Mouse (Mus musculus): Measurements from ENCODE around the gene Add2. TPM values are rescaled to one million over a fixed set of nuclear protein-coding genes. Genes with fewer than 3 reads are reported as not detected.

Gene Add2
- total RNA-seq, 1 experiment from 2014 or later, result 2.0 TPM

- no peak for DNase-seq
Observed at GRCm38 (mm10) chr6:86048509-86048908, 20.0 kb downstream of the Add2 start.

DNA sequence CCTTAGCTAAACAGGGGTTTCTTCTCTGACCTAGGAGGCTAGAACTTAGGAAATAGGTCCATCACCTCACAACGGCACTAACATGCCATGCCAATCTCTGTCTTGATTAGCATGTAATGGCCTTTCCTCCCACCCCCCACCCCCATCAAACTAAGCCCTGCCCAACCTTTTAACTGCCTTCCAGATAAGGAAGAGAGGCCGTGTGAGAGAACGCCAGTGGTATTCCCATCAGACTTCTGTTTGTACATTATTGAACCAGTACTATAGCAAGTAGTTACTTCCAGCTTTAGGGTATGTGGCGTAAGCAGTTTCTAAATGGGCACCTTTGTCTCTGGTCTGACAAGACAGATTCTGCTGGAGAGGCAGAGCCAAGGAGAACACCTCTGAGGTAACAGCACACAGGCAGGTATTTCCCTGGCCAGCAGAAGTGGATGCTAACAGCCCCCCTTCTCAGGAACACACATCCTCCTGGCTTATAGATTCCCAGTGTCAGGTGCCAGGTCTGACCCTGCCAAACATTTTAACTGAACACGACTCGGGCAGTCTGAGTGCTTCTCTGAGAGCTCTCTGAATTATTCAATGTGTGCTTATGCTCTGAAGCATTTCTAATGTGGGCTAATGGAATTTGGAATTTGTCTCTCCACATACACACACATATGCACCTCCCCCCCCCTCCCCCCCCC lies 22.2 kb downstream of the Add2 start:
- DNase-seq, result no peak

DNA sequence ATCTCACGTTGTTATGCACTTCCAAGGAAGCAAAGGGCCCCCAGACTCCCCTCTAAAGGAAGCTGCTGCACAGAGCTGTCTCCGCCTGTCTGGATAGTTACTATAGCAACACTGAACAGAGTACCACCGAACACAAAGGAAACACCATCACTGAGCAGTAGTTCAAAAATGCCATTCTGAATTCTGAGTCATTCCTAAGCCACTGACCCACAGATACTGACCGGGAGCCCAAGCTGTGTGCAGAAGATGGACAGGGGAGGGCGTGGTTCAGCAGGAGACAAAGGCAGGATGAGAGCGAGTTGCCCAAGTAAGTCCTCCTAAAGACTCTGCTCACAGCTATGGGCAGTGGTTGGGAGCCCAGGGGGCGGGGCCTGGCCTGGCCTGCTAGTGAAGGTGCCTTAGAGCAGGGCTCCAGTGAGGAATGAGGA lies 23.6 kb downstream of the Add2 start:
- DNase-seq, result no peak

DNA sequence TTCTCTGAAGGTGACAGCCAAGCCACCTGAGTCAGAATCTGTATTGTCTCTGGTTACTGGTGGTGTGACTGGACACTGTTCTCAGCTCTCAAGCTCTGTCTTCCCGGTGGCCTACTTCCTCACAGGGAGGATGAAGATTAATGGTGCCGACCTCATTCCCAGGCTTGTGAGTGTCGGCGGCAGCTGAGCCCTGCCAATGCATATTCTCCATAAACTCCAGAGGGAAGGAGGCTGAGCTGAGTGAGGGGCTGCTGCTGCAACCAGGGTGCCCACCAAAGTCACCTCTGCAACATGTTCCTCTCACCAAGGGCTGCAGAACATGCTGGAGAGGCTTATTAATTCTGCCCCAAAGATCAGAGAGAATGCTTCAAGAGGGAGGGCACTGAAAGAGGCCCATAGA lies 24.1 kb downstream of the Add2 start:
- DNase-seq, result no peak

GRCm38 (mm10) chr6:86053099-86053498 lies 24.6 kb downstream of the Add2 start:
- DNase-seq, result no peak

GRCm38 (mm10) chr6:86053594-86053993 lies 25.1 kb downstream of the Add2 start:
- no peak for DNase-seq

DNA sequence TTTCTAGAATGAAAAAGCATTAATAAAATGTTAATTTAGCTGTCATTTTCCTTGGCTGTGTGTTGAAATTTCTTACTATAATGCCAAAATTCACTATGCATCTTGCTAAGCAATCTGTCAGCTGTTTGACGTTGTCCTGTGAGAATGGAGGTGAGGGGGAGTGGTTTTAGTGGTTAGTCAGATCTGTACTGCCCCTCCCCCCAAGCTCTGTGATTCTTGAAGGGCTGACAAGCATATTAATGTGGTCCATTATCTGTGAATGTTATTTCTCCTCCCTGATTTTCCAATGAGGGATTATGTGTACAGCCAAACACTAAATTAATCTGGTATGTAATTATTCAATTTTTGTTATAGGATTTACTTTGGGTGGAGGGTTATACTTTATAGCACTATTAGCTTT lies 30.0 kb downstream of the Add2 start:
- no peak for DNase-seq

DNA sequence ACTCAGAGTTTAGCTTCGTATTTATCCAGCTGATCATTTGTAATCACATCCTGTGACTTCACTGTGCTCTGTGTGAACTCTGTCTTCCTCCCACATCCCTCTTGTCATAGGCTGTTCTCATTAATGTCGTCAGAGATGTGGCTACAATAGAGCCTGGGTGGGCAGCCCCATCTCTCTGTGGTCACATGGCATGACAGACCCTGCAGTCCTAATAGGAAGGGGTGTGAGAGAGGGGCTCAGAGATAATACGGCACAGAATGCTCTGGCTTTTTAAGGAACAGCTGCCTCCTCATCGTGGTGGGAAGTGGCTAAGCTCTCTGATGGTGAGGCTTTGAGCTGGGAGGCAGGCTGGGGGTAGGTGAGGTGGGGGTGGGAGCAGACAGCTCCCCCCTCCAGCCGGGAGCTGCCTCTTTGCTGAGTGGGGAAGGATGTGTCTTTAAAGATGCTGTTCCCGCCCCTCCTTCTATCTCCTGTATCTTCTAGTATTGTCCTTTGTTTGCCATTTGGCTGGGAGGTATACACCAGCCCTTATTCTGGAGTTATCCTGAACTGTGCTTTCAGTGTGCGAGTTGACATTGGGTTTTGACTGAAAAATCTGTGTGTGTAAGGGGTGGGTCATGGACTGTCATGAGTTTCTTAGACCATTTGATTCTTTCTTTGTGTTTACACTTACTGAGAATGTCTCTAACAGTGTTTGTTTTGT lies 30.8 kb downstream of the Add2 start:
- DNase-seq, result no peak

GRCm38 (mm10) chr6:86060170-86060569 lies 31.7 kb downstream of the Add2 start:
- DNase-seq, result no peak

- no peak for DNase-seq
Observed at GRCm38 (mm10) chr6:86062226-86062625, 33.7 kb downstream of the Add2 start.

- no peak for DNase-seq
Observed at GRCm38 (mm10) chr6:86062684-86063083, 34.2 kb downstream of the Add2 start.

DNA sequence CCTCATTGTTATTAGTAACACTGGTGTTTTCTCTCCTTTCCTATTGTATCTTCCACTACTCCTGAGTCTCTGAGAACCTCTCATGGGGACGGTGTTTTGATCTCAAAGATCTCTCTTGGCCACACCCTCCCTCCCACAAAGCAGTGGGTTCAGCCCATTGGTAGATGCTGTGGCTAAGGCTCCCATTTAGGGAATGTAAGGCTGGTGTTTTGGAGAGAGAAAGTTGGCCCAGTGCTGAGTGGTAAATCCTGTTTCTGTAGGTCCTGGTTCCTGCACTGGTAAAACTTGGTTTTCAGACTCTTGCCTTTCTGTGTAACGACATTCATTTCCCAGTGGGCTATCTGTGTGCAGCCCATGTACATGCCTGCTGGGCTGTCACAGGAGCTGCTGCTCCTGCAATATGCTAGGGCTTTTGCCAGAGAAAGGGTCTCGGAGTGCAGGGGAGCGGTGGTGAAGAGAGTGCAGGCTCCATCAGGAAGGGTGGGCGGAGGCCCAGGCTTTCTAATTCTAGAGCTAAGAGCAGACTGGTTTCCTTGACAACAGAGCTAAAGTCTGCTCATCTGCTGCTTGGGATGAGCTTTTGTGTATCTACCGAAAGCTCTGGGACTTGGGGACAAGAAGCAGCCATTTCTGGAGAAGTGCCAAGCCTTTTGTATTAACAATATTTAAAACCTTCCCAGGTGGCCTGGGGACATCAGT lies 36.0 kb downstream of the Add2 start:
- no peak for DNase-seq

GRCm38 (mm10) chr6:86066727-86067126 lies 38.2 kb downstream of the Add2 start:
- DNase-seq, result no peak

DNA sequence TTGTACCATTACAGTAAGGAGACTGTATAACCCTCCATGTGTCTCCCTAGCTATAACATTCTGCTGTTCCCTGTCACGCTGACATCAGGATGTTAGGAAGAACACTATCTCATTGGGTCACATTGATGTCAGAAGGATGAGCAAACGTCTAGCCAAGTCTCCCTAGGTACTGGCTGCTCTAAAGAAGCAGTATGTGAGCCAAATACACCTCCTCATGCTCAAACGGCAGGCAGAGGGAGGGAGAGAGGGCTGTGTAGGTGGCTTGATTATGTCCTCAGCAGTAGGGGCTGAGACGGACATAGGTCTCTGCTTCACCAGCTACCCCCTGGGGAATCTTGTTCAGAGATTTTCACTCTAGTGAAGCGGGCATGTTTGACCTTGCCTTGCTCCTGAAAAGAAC lies 38.7 kb downstream of the Add2 start:
- DNase-seq, result no peak

- DNase-seq, result no peak
Observed at GRCm38 (mm10) chr6:86069009-86069408, 40.5 kb downstream of the Add2 start.

GRCm38 (mm10) chr6:86069856-86070255 lies 41.4 kb downstream of the Add2 start:
- DNase-seq, result no peak

DNA sequence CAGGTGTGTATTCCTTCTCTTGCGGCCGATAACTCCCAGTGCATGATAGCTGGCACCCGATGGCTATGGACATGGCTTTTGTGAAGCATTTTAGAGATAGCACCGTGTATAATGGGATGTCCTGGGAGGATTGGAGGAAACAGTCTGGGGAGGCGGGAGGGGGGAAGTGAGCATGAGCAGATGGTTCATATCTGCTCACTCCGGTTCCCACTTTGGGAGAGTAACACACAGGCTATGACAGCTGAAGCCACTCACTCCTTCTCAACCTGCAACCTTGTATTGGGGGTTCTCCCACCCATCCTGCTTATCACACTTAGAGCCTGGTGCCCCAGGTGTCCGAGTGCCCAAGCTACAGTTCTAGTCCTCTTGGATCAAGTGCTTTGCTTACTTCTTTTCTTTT lies 41.8 kb downstream of the Add2 start:
- no peak for DNase-seq

DNA sequence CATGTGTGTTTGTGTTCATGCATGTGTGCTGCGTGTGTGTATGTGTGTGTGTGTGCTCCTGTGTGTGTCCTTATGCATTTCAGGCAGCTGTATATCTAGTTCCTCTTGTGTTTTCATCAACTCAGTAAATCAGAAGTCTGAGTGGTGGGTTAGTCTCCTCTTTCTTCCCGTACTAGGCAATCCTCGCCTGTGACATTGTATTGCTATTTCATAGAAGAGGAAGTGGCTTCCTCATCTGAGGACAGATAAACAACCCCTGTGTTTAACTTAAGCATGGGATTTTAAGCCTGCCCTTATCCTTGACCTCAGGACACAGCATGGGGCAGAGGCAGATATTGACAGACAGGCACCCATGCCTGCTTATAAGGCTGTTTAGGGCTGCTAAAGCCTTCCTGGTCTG lies 45.4 kb downstream of the Add2 start:
- DNase-seq, result no peak

GRCm38 (mm10) chr6:86074538-86075204 lies 46.2 kb downstream of the Add2 start:
- DNase-seq, result no peak

GRCm38 (mm10) chr6:86076525-86076924 lies 48.0 kb downstream of the Add2 start:
- no peak for DNase-seq

- no peak for DNase-seq
Observed at GRCm38 (mm10) chr6:86077880-86078279, 49.4 kb downstream of the Add2 start.

DNA sequence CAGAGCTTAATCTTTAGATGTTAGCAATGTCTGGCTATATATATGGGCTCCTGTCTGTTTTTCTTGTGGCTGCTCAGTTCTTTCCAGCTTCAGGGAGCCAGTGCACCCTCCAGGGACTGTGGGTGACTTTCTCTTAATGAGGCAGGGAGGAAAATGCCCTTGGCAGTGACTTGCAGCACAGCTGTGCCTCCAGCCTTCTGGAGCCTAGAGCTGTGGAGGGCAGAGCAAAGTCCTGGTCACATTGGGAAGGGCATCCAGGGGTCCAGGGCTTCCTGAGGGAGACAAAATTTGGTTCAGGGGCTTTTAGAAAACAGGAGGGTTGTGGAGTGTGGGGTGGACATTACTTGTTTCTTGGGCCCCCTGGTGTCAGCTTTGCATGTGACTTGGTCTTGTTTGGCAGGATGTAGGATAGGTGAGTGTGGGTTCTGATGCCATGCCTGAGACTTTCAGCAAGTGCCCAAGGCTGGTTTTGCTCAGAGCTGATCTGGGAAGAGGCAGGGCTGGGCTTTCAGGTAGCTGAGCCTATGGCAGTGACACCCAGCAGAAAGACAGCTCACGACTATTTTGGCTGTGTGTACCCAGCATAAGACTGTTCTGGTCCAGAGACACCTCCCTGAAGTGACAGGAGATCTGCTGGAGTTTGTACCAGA lies 50.0 kb downstream of the Add2 start:
- DNase-seq, result no peak

Measured in adrenal gland, postnatal 25 days (tissue).